Mouse (Mus musculus) testis, adult 2 months (tissue): ENCODE measurements around the gene 5730409E04Rik.

Experiments
- CTCF ChIP-seq: fragments of 200-500 bp; IDR thresholded peaks from 2 replicates; pipeline ENCODE4 v1.5.1; 2012; ENCODE audit warnings: low read depth, mild to moderate bottlenecking, inconsistent platforms, low read length, moderate library complexity; ENCODE audit not compliant: control insufficient read depth, insufficient read depth, insufficient replicate concordance
- POLR2A ChIP-seq: fragments of 200-500 bp; IDR thresholded peaks from 2 replicates; pipeline ENCODE4 v1.6.1; 2012; ENCODE audit warnings: low read depth, mild to moderate bottlenecking, inconsistent platforms, low read length, moderate library complexity; ENCODE audit not compliant: control insufficient read depth

GRCm38 (mm10) chr4:126643815-126644214 is 34.2 kb downstream of the 5730409E04Rik start:
- TF ChIP-seq CTCF = no peak
- TF ChIP-seq POLR2A = no peak
